Comparison of ENCODE assay signal across 9 mouse cellular contexts in genomic region chr12:16836188-16836587, GRCm38 (mm10). TPM values are rescaled to one million over a fixed set of nuclear protein-coding genes. Genes with fewer than 3 reads are reported as not detected.
DNase-seq lines count a peak whose midpoint lies in the region; ATAC-seq and TF ChIP-seq lines count a peak whose summit lies in the region.
"Had no signal": no experiment of that assay in that cellular context is flagged by ENCODE, and none has a peak within 500 bp of the region (broad histone marks: within the 10 kb centered on the region; RNA-seq: fewer than 3 reads in every experiment).

No protein-coding gene starts in this region.

- H3K27ac ChIP-seq in kidney, embryonic 15.5 days = 0 out of 2 replicates have a peak overlapping the region, but pooled peaks have one; percentile 27
- H3K27ac ChIP-seq in lung, embryonic 14.5 days (ENCODE audit: low read depth) = no peak overlapping the region
- H3K27ac ChIP-seq: liver, embryonic 14.5 days had no signal

- H3K4me2 ChIP-seq in kidney, embryonic 15.5 days = 0 out of 2 replicates have a peak overlapping the region, but pooled peaks have one; percentile 3
- H3K4me2 ChIP-seq in lung, embryonic 14.5 days = no peak overlapping the region; the same call in 1 of the 2 replicates

- no peak overlapping the region for H3K4me3 ChIP-seq in kidney, embryonic 15.5 days (replicated peaks)
- H3K4me3 ChIP-seq in lung, embryonic 14.5 days (ENCODE audit: low read depth, low read length) = no peak overlapping the region

- peaks cover 16% of the 10 kb centered on the region for H3K4me1 ChIP-seq in kidney, embryonic 15.5 days
- H3K4me1 ChIP-seq in lung, embryonic 14.5 days (ENCODE audit: insufficient read depth) = peaks cover 3% of the 10 kb centered on the region; the same call in 1 of the 2 replicates

- peak; percentile 41; the same call in 1 of the 2 replicates for TF ChIP-seq CTCF in lung, embryonic 14.5 days (IDR thresholded peaks at IDR 0.05; ENCODE audit: low read depth)

- no peak for DNase-seq in cerebellum, postnatal 4 days (ENCODE audit: low spot score in 2 of 2)
- peak; percentile 86 for DNase-seq in cerebellum, adult 11-12 months
- DNase-seq in gastrocnemius, adult 8-10 months (ENCODE audit: low spot score in 2 of 2) = peak; percentile 63 to 64
- peak; percentile 85 for DNase-seq in lung, embryonic 14.5 days
- no peak for DNase-seq in ovary, postnatal 36 days (ENCODE audit: low spot score)
- DNase-seq in urinary bladder, adult 2 months (ENCODE audit: low spot score) = no peak

- peak; percentile 89 for ATAC-seq in cerebellum, adult (ENCODE audit: insufficient number of reproducible peaks, low FRiP score, low TSS enrichment)
- ATAC-seq in kidney, embryonic 15.5 days (replicated peaks; ENCODE audit: low FRiP score) = 0 out of 2 replicates have a peak, but pooled peaks have one; percentile 46
- ATAC-seq in lung, embryonic 14.5 days (ENCODE audit: insufficient read depth) = peak; percentile 80

- WGBS in kidney, embryonic 15.5 days = 34% methylated on average over 9 of the region's 9 CpGs
- 35% methylated on average over 9 of the region's 9 CpGs for WGBS in lung, embryonic 14.5 days

- no peaks in the 10 kb centered on the region for H3K36me3 ChIP-seq in kidney, embryonic 15.5 days
- H3K36me3 ChIP-seq in lung, embryonic 14.5 days (ENCODE audit: insufficient read depth) = no peaks in the 10 kb centered on the region

- H3K9ac ChIP-seq in kidney, embryonic 15.5 days = no peak overlapping the region
- no peak overlapping the region for H3K9ac ChIP-seq in lung, embryonic 14.5 days
- H3K9ac ChIP-seq: liver, embryonic 14.5 days had no signal

- peaks cover 6% of the 10 kb centered on the region; the same call in 1 of the 2 replicates for H3K9me3 ChIP-seq in kidney, embryonic 15.5 days (replicated peaks)
- H3K9me3 ChIP-seq in lung, embryonic 14.5 days (ENCODE audit: low read depth, low read length) = no peaks in the 10 kb centered on the region; the same call in 1 of the 2 replicates

- H3K27me3 ChIP-seq in kidney, embryonic 15.5 days = no peaks in the 10 kb centered on the region
- no peaks in the 10 kb centered on the region for H3K27me3 ChIP-seq in lung, embryonic 14.5 days (ENCODE audit: insufficient read depth, low read length)

RNA-seq across cellular contexts. Expression of gene E2f6, which starts 25.4 kb away (rescaled TPM):
- 100 to 1,000 TPM; 136 to 196 (median 151) TPM for total RNA-seq in gastrocnemius, adult 8-10 months (2022)
- 44.5 and 46.5 TPM in 2 replicates for polyA plus RNA-seq in kidney, embryonic 15.5 days (2015; fragmentation: Nextera tagmentation; extraction: Ambion mirVana)
- 49.0 and 49.8 TPM in 2 replicates for polyA plus RNA-seq in lung, embryonic 14.5 days (2014; fragmentation: Nextera tagmentation; extraction: Ambion mirVana)
- 26.5 and 27.9 TPM in 2 replicates for polyA plus RNA-seq in urinary bladder, adult 2 months (2012; rRNA removed)

RNA-seq across cellular contexts. Expression of gene Greb1, which starts 35.5 kb away (rescaled TPM):
- 1 to 10 TPM in 3 of 4 experiments, under 1 TPM in 1; 0.27 to 5.3 (median 1.1) TPM for total RNA-seq in gastrocnemius, adult 8-10 months (2022)
- 4.3 and 6.1 TPM in 2 replicates for polyA plus RNA-seq in kidney, embryonic 15.5 days (2015; fragmentation: Nextera tagmentation; extraction: Ambion mirVana)
- polyA plus RNA-seq in lung, embryonic 14.5 days (2014; fragmentation: Nextera tagmentation; extraction: Ambion mirVana) = 3.1 and 4.4 TPM in 2 replicates
- polyA plus RNA-seq in urinary bladder, adult 2 months (2012; rRNA removed) = 0.29 and 0.35 TPM in 2 replicates

RNA-seq across cellular contexts. Expression of gene Rock2, which starts 58.5 kb away (rescaled TPM):
- total RNA-seq in gastrocnemius, adult 8-10 months (2022) = 100 to 1,000 TPM in 1 of 4 experiments, 10 to 100 TPM in 3; 76.4 to 106 (median 80.8) TPM
- polyA plus RNA-seq in kidney, embryonic 15.5 days (2015; fragmentation: Nextera tagmentation; extraction: Ambion mirVana) = 15.8 and 16.6 TPM in 2 replicates
- polyA plus RNA-seq in lung, embryonic 14.5 days (2014; fragmentation: Nextera tagmentation; extraction: Ambion mirVana) = 22.6 and 23.2 TPM in 2 replicates
- polyA plus RNA-seq in urinary bladder, adult 2 months (2012; rRNA removed) = 42.1 and 52.0 TPM in 2 replicates

Comparison
In these comparisons a context has a peak if more than half of its experiments do, and no peak if none do; other contexts are left out.
1. DNase-seq: peak in cerebellum, adult 11-12 months (single experiment), gastrocnemius, adult 8-10 months (2 of 2) and lung, embryonic 14.5 days (single experiment); none in cerebellum, postnatal 4 days (0 of 2), ovary, postnatal 36 days (single experiment) and urinary bladder, adult 2 months (single experiment).
2. Peak in every context shown above with its lines, with median percentiles within 50 percentile points of each other: ATAC-seq.